Mouse (Mus musculus) stomach, embryonic 14.5 days (tissue): ENCODE data around the gene Pak6. TPM values are rescaled to one million over a fixed set of nuclear protein-coding genes. Genes with fewer than 3 reads are reported as not detected.

Experiments used
- ATAC-seq: fragments of 200-750 bp; cut with Nextera tagmentation; 2 replicates; pipeline ENCODE4 v1.8.0; 2017; ENCODE audit warnings: low read depth, moderate TSS enrichment; ENCODE audit not compliant: insufficient number of reproducible peaks, insufficient read depth, low FRiP score
- H3K27ac ChIP-seq: fragments of 300-500 bp; sonication (generic); 2 replicates; pipeline ENCODE4 v1.5.1; 2014; ENCODE audit warnings: mild to moderate bottlenecking, low read length, moderate library complexity, mixed read lengths
- H3K27me3 ChIP-seq: fragments of 300-500 bp; sonication (generic); 2 replicates; pipeline ENCODE4 v1.6.1; 2014; ENCODE audit warnings: low read length, control low read depth, mixed read lengths; ENCODE audit not compliant: control insufficient read depth, insufficient read depth
- H3K36me3 ChIP-seq: fragments of 300-500 bp; sonication (generic); 2 replicates; pipeline ENCODE4 v1.6.1; 2014; ENCODE audit warnings: mild to moderate bottlenecking, control low read depth, low read length, moderate library complexity, mixed read lengths; ENCODE audit not compliant: control insufficient read depth, insufficient read depth
- H3K4me1 ChIP-seq: fragments of 300-500 bp; sonication (generic); 2 replicates; pipeline ENCODE4 v1.6.1; 2014; ENCODE audit warnings: low read length, control low read depth, mixed read lengths; ENCODE audit not compliant: control insufficient read depth, insufficient read depth
- H3K4me2 ChIP-seq: fragments of 300-500 bp; sonication (generic); replicated peaks from 2 replicates; pipeline ENCODE4 v1.6.1; 2014; ENCODE audit warnings: low read depth, low read length, control low read depth
- H3K4me3 ChIP-seq: fragments of 300-500 bp; sonication (generic); 2 replicates; pipeline ENCODE4 v1.5.1; 2014; ENCODE audit warnings: low read depth, low read length, control low read depth
- H3K9ac ChIP-seq: fragments of 300-500 bp; sonication (generic); replicated peaks from 2 replicates; pipeline ENCODE4 v1.6.1; 2014; ENCODE audit warnings: low read depth, mild to moderate bottlenecking, control low read depth, low read length, moderate library complexity, mixed read lengths
- H3K9me3 ChIP-seq: fragments of 300-500 bp; sonication (generic); 2 replicates; pipeline ENCODE4 v1.6.1; 2016; ENCODE audit warnings: low read depth, low read length, control low read depth; ENCODE audit not compliant: control insufficient read depth
- WGBS: fragments of 180-500 bp; shearing (Covaris S2); extraction: QIAGEN DNeasy Blood & Tissue Kit; methylation state at CpG from one replicate; pipeline ENCODE4 v1.1.7; 2014; 5-methylcytosine and 5-hydroxymethylcytosine counted together
- polyA plus RNA-seq: library from polyadenylated mRNA; unstranded; fragments of >200 nt; fragmentation: Nextera tagmentation; extraction: Ambion mirVana; gene quantifications from 2 replicates; pipeline ENCODE4 v1.2.1, GENCODE M21; 2014

The Pak6 gene
- polyA plus RNA-seq, 1 experiment from 2014 or later = 3.3 TPM

GRCm38 (mm10) chr2:118659493-118659892, 3.6 kb upstream of the Pak6 start:
- Histone ChIP-seq H3K4me2 (peak overlapping the region; percentile 51), H3K4me3 (no peak overlapping the region), H3K36me3 (no peaks in the 10 kb centered on the region), H3K4me1 (peaks cover 36% of the 10 kb centered on the region), H3K9ac (no peak overlapping the region), H3K27ac (no peak overlapping the region), H3K27me3 (no peaks in the 10 kb centered on the region), H3K9me3 (no peaks in the 10 kb centered on the region)
- ATAC-seq = no peak
- WGBS = 80% methylated on average over 12 of the region's 12 CpGs

GRCm38 (mm10) chr2:118659998-118660452, 3.1 kb upstream of the Pak6 start:
- Histone ChIP-seq H3K4me3 (peak overlapping the region; percentile 31), H3K27me3 (no peaks in the 10 kb centered on the region), H3K4me1 (peaks cover 36% of the 10 kb centered on the region), H3K36me3 (no peaks in the 10 kb centered on the region), H3K9ac (peak overlapping the region; percentile 25; the same call in 1 of the 2 replicates), H3K9me3 (no peaks in the 10 kb centered on the region), H3K27ac (no peak overlapping the region), H3K4me2 (peak overlapping the region; percentile 51)
- ATAC-seq = peak; percentile 68; the same call in 1 of the 2 replicates
- WGBS = 0% methylated on average over 4 of the region's 4 CpGs

- Histone ChIP-seq H3K9ac (no peak overlapping the region), H3K27me3 (no peaks in the 10 kb centered on the region), H3K4me3 (no peak overlapping the region), H3K27ac (no peak overlapping the region), H3K36me3 (no peaks in the 10 kb centered on the region), H3K4me1 (peaks cover 29% of the 10 kb centered on the region), H3K9me3 (no peaks in the 10 kb centered on the region), H3K4me2 (no peak overlapping the region)
- 66% methylated on average over 9 of the region's 9 CpGs for WGBS
- no peak for ATAC-seq
Measured at GRCm38 (mm10) chr2:118661891-118662290, 1.2 kb upstream of the Pak6 start.

GRCm38 (mm10) chr2:118663804-118664766, 982 bp downstream of the Pak6 start:
- Histone ChIP-seq H3K27me3 (no peaks in the 10 kb centered on the region), H3K9ac (no peak overlapping the region), H3K4me2 (peak overlapping the region; percentile 77), H3K4me3 (peak overlapping the region; percentile 28; the same call in 1 of the 2 replicates), H3K27ac (peak overlapping the region; percentile 24; the same call in 1 of the 2 replicates), H3K4me1 (peaks cover 23% of the 10 kb centered on the region), H3K9me3 (no peaks in the 10 kb centered on the region), H3K36me3 (no peaks in the 10 kb centered on the region)
- WGBS = 53% methylated on average over 19 of the region's 19 CpGs
- peak; percentile 71 for ATAC-seq

- no peak; the same call in 1 of the 2 replicates for ATAC-seq
- Histone ChIP-seq H3K9ac (no peak overlapping the region), H3K4me3 (no peak overlapping the region), H3K4me1 (peaks cover 16% of the 10 kb centered on the region), H3K9me3 (no peaks in the 10 kb centered on the region), H3K27me3 (no peaks in the 10 kb centered on the region), H3K4me2 (no peak overlapping the region), H3K36me3 (no peaks in the 10 kb centered on the region), H3K27ac (no peak overlapping the region)
- WGBS = 58% methylated on average over 3 of the region's 3 CpGs
Measured at GRCm38 (mm10) chr2:118664975-118665516, 1.9 kb downstream of the Pak6 start.

- H3K27ac ChIP-seq = no peak overlapping the region
- no peak for ATAC-seq
- no peak overlapping the region for H3K4me3 ChIP-seq
- H3K36me3 ChIP-seq = no peaks in the 10 kb centered on the region
- peaks cover 12% of the 10 kb centered on the region for H3K4me1 ChIP-seq
- WGBS = 84% methylated on average over 4 of the region's 4 CpGs
- no peaks in the 10 kb centered on the region for H3K27me3 ChIP-seq
- H3K9me3 ChIP-seq = no peaks in the 10 kb centered on the region
- no peak overlapping the region for H3K4me2 ChIP-seq
- no peak overlapping the region for H3K9ac ChIP-seq
Measured at GRCm38 (mm10) chr2:118665616-118666015, 2.5 kb downstream of the Pak6 start.

- Histone ChIP-seq H3K4me2 (no peak overlapping the region), H3K4me3 (no peak overlapping the region), H3K36me3 (no peaks in the 10 kb centered on the region), H3K27me3 (no peaks in the 10 kb centered on the region), H3K9ac (no peak overlapping the region), H3K4me1 (peaks cover 12% of the 10 kb centered on the region), H3K9me3 (no peaks in the 10 kb centered on the region), H3K27ac (no peak overlapping the region)
- ATAC-seq = no peak
- WGBS = 47% methylated on average over 5 of the region's 5 CpGs
Measured at GRCm38 (mm10) chr2:118667181-118667580, 4.1 kb downstream of the Pak6 start.

GRCm38 (mm10) chr2:118669245-118669644, 6.1 kb downstream of the Pak6 start:
- Histone ChIP-seq H3K27me3 (0 out of 2 replicates have a peak, but pooled peaks cover 3% of the 10 kb centered on the region), H3K27ac (no peak overlapping the region), H3K36me3 (no peaks in the 10 kb centered on the region), H3K9ac (no peak overlapping the region), H3K4me1 (no peaks in the 10 kb centered on the region), H3K4me2 (no peak overlapping the region), H3K4me3 (no peak overlapping the region), H3K9me3 (no peaks in the 10 kb centered on the region)
- 61% methylated on average over 6 of the region's 6 CpGs for WGBS
- ATAC-seq = no peak
